Mouse (Mus musculus) ovary, postnatal 10 days (tissue): Measurements from ENCODE around the gene Chmp1a.
A peak's percentile ranks its signal among the peaks of the same experiment; 100 is the strongest.
"Not testable (repeated sequence)": the region's sequence is repeated elsewhere in the genome, so short reads cannot be mapped to it uniquely, and the experiment has no call there.

Source experiments
- DNase-seq: peaks from one replicate; pipeline ENCODE4 v3.0.0; 2022; ENCODE audit warnings: low spot score

The Chmp1a gene

DNA sequence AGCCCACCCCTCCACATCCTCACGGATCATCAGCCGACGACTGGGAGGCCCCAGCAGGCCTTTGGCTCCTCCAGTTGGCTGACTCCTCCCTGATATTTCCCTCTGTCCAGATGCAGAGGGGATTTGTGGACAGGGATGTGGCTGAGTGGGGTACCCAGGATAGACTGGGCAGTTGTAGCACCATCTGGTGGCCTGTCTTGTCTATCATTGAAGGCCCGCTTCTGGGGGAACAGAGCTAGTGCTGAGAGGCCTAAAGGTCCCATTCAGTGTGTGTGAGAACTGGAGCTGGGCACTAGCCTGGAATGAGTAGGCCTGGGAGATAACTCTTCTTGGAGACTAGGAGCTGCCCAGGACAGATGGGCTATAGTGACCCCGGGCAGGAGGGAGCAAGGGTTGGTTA, 19.2 kb upstream of the Chmp1a start:
- DNase-seq = no peak

DNA sequence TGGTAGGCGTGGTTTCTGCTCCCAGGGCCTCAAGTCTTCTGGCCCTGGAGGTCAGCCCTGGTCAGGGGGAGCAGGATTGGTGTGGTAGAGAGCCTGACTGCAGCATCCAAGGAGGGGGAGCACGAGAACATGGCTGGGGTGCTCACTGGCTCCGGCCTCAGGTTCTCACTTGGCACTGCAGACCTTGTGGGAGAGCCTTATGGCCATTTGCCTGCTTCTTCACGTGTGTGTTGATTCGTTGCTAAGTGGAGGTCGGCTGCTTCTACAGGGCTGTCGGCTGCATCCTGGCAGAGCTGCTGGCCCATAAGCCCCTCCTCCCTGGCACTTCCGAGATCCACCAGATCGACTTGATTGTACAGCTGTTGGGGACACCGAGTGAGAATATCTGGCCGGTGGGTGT, 17.8 kb upstream of the Chmp1a start:
- not testable (repeated sequence) for DNase-seq

DNA sequence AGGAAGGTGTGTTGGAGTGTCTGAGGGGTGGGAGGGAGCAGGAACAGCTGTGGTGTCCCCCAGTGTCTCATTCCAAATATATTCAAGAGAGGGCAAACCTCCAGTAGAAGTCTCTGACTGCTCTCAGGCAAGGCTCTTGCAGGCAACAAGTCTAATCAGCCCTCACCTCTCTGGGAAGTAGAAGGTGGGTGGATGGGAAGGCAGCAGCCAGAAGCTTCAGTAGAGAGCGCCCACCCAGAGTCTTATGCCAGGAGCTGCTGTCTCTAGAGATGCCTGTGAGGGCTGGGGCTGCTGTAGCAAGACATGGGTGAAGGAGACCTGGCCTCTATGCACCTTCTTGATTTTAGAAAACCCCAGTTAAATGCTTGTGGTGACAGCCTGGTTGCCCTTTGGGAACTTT, 15.9 kb upstream of the Chmp1a start:
- DNase-seq = no peak

DNA sequence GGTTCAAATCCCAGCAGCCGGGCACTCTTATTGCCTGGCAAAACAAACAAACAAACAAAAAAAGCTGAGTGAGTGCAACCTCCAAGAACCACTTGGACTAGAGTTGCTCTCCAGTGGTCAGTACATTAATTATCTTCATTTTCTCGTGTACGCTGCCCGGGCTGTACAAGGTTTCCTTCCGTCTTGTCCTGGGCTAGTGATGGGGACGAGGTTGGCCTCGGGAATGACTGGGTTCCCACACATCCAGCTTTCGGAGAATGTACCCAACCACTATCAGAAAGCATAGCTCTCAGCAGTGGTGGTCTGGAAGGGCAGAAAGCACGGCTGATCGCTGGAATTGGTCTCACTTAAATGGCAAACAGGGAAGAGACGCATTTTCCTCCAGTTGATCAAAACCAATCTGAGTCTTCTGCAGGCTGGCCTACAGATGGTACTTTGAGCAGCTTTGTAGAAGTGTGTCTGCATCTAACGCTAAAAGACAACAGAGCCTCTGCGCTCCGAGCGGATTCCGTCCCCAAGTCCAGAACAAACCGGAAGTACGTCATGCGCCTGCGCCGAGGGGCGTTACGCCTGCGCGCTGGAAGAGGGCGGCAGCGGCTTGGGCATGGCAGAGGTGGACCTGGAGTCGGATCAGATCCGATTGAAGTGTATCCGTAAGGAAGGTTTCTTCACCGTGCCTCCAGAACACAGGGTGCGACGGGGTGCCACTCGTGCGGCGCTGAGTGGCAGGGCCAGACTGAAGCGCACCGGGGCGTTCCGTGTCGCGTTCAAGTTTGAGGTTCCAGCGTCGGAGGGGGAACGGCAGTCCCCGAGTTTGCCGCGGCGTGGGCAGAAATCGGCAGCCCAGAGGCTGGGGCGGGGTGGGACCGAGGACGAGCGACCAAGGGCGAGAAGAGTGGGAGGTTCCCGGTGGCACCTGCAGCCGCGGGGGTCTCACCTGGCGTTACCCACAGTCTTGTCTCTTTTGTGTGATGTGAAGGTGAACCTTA, 12.0 kb upstream of the Chmp1a start, which contains the start of gene Cdk10:
Gene Cdk10, plus strand, starts transcription at position 565 of the 989 bp plus-strand sequence.
- peak; percentile 96 for DNase-seq

DNA sequence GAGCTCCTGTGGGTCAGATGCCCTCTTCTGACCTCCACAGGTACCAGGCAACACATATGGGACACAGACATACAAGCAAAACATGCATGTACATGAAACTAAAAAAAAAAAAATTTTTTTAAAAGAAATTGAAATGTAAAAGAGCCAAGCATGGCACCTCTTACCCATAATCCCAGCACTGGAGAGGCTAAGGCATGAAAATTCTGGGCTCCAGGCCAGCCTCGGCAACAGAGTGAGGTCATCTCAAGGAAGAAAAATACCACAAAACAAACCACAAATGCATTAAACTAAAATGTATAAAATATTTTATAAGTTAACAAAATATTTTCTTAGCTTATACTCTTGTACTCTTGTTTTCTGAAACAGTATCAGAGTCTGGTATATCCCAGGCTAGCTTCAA, 8.4 kb upstream of the Chmp1a start:
- DNase-seq = no peak

DNA sequence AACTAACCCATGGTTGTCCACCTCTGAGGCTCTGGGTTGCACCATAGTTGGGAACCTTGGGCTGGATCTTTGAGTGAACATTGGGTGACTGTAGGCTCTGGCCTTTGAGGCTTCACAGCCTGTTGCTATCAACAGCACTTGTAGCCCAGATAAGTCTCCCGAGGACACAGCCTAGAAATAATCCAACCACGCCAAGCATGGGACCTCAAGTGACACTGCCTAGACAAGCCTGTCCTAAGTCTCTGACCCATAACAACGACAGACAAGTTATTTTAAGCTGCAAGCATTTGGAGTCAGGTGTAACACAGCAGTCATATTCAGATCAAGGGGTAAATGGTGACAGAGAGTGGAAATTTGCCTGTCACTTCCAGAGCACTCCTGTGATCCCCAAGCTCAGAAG, 2.9 kb upstream of the Chmp1a start:
- no peak for DNase-seq

DNA sequence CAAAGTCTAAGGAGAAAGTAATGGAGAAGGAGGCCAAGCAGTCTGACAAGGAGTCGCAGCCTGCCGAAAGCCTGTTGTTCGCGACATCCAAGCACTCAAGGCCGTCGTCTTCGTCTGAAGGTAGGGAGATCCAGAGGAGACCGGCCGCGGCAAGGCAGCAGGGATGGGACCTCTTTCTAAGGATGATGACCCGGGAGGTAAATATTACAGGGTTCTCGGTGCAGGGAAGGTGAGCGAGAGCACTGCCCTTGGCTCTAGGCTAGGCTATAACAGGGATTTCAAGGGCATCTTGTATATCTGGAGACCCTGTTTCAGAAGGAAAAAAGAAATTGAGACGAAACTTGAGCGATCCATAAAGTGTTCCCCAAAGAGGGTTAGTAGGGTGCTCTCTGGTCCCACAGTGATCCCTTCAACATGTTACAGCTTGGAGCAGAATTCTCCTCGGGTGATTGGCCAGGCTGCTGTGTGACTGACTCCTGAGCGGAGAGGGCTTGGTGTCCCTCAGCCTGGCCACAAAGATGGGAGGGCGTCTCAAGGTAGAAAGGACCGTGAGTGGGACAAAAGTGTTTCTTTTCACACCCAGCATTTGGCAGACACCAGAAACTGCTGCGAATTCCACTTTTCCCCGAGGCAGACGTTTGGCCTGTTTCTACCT, 682 bp upstream of the Chmp1a start:
- DNase-seq = no peak

DNA sequence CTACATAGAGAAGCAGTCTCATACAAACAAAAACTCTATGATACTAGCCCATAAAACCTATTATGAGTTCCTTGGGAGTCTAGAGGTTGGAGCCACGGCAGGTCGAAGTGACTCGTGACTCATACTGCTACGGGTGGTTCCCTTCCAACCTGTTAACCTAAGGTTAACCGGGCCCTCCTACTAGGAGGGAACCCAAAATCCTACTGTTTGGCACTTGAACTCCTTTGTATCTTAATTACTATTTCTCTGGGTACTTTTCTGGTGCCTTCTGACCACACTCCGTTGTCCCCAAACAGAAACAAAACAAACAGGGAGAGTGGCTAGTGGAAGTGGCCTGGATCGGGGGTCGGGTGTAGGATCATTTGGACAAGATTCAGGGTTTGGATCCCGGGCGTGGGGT, 687 bp downstream of the Chmp1a start:
- no peak for DNase-seq

DNA sequence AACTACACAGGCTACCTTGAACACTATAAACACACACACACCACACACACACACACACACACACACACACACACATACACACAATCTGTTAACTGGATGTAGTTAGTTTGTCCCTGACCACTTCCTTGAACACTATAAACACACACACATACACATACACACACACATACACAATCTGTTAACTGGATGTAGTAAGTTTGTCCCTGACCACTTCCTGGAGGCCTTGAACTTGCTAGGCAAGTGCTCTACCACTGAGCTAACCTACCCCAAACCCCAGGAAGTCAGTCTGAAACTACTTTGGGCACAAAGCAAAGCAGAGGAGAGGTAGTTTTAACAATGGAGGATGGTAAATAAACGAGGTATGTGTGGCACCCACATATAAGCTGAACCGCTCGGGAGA, 9.0 kb downstream of the Chmp1a start:
- DNase-seq = no peak

DNA sequence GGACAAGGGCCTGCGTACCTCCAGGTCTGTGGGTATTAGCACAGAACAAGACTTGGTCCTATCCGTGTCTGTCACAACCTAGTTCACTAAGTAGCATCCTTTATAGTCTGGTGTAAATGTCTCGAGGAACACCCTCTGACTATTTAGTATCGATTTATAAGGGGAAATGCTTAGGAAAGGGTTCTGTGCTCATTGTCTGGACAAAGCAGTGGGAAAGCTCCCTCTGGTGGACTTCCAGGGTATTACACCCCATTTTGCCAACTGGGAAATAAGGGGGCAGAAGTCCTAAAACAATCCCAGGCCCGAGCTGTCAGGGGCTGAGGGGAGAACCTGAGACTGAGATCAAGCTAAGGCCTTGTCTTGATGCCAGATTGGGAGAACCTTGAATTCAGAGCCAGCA, 10.3 kb downstream of the Chmp1a start:
- peak; percentile 57 for DNase-seq

DNA sequence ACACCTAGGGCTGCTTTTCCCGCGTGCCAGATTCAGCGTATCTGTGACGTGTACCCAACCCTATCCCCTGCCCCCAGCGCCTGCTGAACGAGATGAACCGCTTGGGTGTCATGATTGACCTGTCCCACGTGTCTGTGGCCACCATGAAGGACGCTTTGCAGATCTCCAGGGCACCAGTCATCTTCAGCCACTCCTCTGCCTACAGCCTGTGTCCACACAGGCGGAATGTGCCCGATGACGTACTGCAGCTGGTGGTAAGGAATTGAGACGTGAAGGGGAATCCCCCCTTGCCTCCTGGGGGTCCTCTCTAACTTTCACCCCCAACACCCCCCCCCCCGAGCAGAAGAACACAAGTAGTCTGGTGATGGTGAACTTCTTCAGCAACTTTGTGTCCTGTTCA, 12.7 kb downstream of the Chmp1a start:
- no peak for DNase-seq

DNA sequence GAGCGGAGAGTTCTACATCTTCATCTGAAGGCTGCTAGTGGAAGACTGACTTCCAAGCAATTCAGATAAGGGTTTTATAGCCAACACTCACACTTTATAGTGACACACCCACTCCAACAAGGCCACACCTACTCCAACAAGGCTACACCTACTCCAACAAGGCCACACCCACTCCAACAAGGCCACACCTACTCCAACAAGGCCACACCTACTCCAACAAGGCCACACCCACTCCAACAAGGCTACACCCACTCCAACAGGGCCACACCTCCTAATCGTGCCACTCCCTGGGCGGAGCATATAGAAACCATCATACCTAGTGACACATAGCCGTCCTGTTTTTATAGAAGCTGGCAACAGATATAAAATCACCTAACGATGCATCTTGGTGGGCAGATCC, 15.5 kb downstream of the Chmp1a start:
- not testable (repeated sequence) for DNase-seq

DNA sequence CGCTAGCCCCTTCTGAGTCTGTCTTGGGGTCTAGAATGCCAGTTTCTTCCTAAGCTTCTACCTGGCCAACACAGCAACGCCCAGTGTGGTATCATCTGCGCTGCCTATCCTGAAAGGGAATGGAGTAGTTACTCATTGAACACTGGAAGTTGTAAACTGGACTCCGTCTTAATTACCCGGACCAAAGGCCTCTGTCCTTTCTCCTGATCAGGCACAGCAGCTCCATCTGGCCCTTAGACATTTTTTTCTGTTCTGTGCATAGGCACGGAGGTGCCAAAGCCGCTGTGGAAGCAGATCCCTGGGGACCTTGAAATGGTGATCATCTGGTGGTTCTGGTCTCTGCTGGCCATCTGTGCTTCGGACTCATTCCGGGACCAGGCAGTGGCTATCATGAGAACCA, 18.8 kb downstream of the Chmp1a start:
- DNase-seq = no peak

DNA sequence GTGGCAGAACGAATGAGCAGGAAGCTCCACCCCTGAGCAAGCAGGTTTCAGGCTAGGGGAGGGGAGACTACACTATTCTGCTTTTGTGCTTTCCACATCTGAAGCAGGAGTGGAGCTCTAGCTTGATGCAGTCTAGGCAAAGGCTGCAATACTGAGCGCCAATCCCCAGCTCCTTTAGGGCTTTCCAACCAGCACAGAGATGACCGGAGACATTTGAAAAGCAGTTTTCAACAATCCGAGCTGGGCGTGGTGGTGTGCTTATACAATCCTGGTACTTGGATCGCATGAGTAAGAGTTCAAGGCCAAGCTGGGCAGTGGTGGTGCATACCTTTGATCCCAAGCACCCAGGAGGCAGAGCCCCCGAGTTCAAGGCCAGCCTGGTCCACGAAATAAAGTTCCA, 20.7 kb downstream of the Chmp1a start:
- no peak for DNase-seq

DNA sequence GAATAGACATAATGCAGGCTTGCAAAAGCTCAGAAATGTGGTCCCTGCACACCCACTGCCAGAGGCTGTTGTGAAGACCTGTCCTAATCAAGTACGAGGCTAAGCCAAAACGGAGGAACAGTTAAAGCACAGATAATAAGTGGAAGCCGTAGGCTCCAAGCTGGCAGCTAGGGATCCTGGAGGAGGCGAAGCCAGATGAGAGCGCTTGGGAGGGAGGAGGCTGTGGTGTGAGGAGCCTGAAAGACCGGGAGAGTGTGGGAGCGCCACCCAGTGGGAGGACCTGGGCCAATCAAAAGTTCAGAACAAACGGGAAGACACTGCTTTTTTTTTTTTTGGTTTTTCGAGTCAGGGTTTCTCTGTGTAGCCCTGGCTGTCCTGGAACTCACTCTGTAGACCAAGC, 21.9 kb downstream of the Chmp1a start:
- peak; percentile 41 for DNase-seq

DNA sequence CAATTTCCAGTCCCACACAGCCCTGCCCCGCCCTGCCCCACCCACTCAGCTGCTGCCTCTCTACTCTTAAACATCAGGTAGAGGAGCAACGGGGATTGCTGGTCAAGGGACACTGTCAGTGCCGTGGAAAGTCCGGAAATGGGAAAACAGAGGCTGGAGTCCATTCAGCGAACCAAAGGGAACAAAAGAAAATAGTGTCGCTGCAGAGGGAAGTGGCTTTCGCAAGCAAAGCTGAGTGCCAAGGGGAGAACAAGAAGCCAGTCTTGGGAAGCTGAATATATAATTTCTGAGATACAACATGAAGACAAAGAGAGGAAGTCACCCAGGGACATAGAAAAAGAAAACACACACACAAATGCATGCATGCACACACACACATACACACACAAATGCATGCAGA, 23.7 kb downstream of the Chmp1a start:
- DNase-seq = no peak

DNA sequence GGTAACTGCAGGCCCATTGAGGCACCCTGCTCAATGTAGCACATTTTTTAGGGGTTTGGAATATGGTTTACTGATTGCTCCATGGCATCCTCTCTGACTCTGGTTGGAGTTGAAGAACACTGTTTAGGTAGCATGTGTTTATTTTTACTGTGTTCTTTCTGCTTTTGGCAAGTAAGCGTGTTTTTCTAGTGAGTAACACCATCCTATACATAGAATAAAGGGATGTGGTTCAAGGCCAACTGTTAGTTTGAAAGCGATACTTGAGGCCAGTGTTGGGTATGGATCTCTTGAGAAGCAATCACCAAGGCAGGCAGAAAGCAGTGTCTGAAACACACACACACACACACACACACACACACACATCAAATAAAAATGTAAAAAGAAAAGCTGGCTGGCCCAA, 24.6 kb downstream of the Chmp1a start:
- no peak for DNase-seq

DNA sequence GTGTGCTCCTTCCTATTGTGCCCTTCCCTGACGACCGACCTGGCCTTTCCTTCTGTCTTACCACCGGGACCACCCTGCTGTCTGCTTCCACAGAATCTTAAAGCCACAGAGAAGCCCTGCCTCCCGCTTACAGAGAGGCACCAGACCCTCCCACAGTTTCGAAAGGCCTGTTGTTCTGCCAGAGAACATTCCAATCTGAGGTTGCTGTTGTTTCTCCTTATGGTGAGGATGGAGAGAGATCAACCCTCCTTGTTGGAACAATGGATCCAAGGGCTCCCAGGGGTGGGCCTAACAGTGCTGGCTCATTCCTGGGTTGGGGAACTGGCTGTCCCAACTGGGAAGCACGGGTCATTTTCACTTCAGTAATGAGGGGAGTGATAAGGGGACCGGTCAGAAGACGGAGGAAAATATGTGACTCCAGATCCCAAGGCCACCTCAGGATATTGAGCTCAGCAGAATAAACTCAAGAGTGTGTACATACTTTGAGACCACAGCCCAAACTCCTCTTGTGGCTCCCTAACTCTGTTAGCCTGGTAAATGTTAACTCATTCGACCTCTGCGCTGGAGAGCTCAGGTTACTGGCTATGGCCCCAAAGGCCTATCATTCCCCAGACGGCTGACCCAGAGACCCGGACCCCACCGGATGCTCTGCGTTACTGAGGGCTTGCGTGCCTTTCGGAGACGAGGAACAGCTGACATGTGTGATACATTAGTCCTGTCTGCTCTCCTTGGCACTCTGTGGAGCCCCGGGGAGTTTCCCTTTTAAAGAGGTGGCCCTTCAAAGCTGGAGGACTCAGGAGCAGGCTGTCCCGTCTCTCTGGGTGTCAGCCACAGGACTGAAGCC, 26.8 kb downstream of the Chmp1a start, which contains the start of gene Dpep1:
Gene Dpep1, plus strand, starts transcription at position 677 of the 844 bp plus-strand sequence.
- no peak for DNase-seq

DNA sequence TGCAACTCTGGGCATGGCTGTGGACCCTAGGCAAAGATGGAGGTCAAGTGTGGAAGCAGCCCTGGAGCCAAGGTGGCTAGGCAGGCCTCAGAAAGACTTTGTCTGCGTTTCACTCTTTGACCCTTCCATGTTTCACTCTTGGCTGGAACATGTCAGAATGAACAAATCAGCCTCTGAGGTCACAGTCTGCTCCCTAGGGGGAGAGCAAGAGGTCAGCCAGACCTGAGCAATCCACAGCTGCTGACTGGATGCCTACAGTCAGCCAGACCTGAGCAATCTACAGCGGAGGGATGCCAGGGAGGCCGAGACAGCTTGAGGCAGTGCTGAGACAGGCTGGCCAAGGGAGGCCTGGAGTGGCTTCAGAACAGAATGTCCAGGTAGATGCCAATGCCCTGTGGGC, 31.2 kb downstream of the Chmp1a start:
- DNase-seq = no peak

DNA sequence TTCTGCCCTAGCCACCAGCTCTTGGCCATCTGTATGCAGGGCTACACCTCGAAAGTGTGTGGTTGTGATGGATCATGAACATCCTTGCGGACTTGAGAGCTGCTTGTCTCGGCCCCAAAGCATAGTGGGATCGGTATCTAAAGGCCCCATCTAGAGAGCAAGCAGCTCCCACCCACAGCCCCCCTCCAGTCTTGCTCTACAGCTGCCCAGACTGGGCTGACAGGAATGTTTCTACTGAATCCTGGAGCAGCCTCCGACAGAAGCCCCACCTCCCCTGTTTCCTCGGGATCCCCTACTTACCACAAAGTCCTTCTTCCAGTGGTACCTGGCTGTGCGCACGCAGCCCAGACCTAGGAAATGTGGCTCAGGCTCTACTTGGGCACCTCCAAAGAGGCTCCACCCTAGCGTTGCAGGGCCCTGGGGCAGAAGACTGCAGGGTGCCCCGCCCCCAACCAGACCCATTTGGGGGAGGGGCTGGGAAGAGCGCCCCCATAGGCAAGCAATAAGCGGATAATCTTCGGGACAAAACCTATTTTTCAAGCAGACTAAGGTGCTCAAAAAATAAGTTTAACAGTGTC, 54.6 kb downstream of the Chmp1a start, which contains the start of gene Sult5a1:
Gene Sult5a1, minus strand, starts transcription at position 428 of the 578 bp plus-strand sequence.
- DNase-seq = no peak

DNA sequence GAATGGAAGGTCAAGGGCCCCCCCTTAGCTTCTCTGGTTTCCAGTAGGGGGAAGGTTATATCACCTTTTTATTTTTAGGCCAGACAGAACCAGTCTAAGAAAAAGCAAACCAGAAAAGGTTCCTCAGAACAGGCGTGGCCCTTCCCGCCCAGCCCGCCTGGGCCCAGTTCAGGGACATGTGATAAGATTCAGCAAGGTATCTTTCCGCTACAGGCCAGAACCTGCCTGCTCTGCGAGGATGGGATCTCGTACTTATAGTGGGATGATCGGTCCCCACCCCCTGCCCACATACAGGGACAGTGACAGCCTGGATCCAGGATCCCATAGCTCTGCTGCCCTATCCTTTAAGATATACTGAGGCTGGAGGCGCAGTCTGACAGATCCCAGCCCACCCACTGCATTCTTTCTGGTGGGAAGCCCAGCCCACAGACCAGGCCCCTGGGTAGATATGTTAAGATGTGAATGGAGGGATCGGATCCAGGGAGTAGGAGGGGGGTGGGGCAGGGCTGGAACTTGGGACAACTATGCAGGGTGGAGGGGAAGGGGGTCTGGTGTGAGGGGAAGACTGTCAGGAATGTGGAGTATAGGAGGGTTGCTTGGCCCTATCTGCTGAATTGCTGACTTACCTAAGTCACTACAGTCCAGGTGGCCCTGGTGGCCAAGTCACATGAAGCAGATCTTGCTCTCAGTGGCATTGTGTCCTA, 56.3 kb downstream of the Chmp1a start:
- DNase-seq = no peak
